Mouse (Mus musculus) lung, postnatal 0 days (tissue): ENCODE data around the gene Tpd52l1.

ENCODE experiments used
- CTCF ChIP-seq: IDR thresholded peaks from 2 replicates; pipeline ENCODE4 v1.5.1; 2016; ENCODE audit warnings: antibody characterized with exemption, mild to moderate bottlenecking
- EP300 ChIP-seq: IDR thresholded peaks from 2 replicates; pipeline ENCODE4 v1.6.1; 2016; ENCODE audit warnings: antibody characterized with exemption, mild to moderate bottlenecking, control low read depth

DNA sequence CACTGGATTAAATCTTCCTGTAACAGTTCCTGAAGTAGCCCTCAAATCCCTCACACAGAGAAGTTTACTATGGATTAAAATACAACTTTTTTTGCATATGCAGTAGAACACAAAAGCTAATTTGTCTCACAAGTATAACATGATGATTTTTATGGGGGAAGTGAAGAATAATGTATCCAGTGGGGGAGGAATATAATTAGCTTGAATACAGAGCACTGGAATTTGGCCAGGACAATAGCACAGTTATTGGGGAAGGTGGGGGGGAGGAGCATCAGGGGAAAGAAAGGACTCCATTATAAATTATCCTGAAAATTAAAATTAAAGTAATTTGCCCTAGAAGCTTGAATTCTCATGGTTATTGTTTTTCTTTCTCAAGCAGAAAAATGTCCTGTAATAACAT is 158.0 kb downstream of the Tpd52l1 start:
- no peak for TF ChIP-seq CTCF
- no peak for TF ChIP-seq EP300
